Mouse (Mus musculus): ENCODE measurements at regions not wholly inside any gene's neighbourhood (a gene's known extent, or its start where the extent isn't known, plus 50 kb on each side); places are given as distances from the start of the nearest gene placed in this dataset.

GRCm38 (mm10) chr11:45158282-45158681, 541.2 kb downstream of the Ebf1 start:
- no peak for DNase-seq (ENCODE audit: low spot score)
- H3K4me1 ChIP-seq (ENCODE audit: control insufficient read depth, insufficient read depth, low read length): no peaks in the 10 kb centered on the region; the same call in 1 of the 2 replicates
- no peaks in the 10 kb centered on the region for H3K27me3 ChIP-seq (replicated peaks; ENCODE audit: control insufficient read depth, insufficient read depth, low read length)
- no peaks in the 10 kb centered on the region for H3K9me3 ChIP-seq (replicated peaks; ENCODE audit: control insufficient read depth, low read length)
- 81% methylated on average over 2 of the region's 2 CpGs for WGBS
- no peak overlapping the region for H3K4me2 ChIP-seq (ENCODE audit: low read length)
- no peaks in the 10 kb centered on the region for H3K36me3 ChIP-seq (ENCODE audit: control insufficient read depth, insufficient read depth, low read length)
- H3K9ac ChIP-seq (ENCODE audit: low read length): no peak overlapping the region
- ATAC-seq: no peak
- H3K4me3 ChIP-seq (ENCODE audit: low read depth, low read length): no peak overlapping the region
- H3K27ac ChIP-seq (ENCODE audit: low read depth, low read length): no peak overlapping the region

GRCm38 (mm10) chr11:45160871-45161270, 543.8 kb downstream of the Ebf1 start:
- Histone ChIP-seq H3K4me2 (ENCODE audit: low read length) (no peak overlapping the region), H3K36me3 (ENCODE audit: control insufficient read depth, insufficient read depth, low read length) (no peaks in the 10 kb centered on the region), H3K9ac (ENCODE audit: low read length) (no peak overlapping the region), H3K9me3 (replicated peaks; ENCODE audit: control insufficient read depth, low read length) (no peaks in the 10 kb centered on the region), H3K4me1 (ENCODE audit: control insufficient read depth, insufficient read depth, low read length) (no peaks in the 10 kb centered on the region), H3K4me3 (ENCODE audit: low read depth, low read length) (no peak overlapping the region), H3K27me3 (replicated peaks; ENCODE audit: control insufficient read depth, insufficient read depth, low read length) (no peaks in the 10 kb centered on the region), H3K27ac (ENCODE audit: low read depth, low read length) (no peak overlapping the region)
- ATAC-seq (no peak), DNase-seq (ENCODE audit: low spot score) (no peak)
- WGBS: 82% methylated on average over 8 of the region's 8 CpGs

GRCm38 (mm10) chr11:45173546-45173945, 556.4 kb downstream of the Ebf1 start:
- Histone ChIP-seq H3K27me3 (replicated peaks; ENCODE audit: control insufficient read depth, insufficient read depth, low read length) (no peaks in the 10 kb centered on the region), H3K4me2 (ENCODE audit: low read length) (no peak overlapping the region), H3K4me3 (ENCODE audit: low read depth, low read length) (no peak overlapping the region), H3K27ac (ENCODE audit: low read depth, low read length) (no peak overlapping the region), H3K9ac (ENCODE audit: low read length) (no peak overlapping the region), H3K4me1 (ENCODE audit: control insufficient read depth, insufficient read depth, low read length) (no peaks in the 10 kb centered on the region), H3K36me3 (ENCODE audit: control insufficient read depth, insufficient read depth, low read length) (no peaks in the 10 kb centered on the region), H3K9me3 (replicated peaks; ENCODE audit: control insufficient read depth, low read length) (no peaks in the 10 kb centered on the region)
- 76% methylated on average over 2 of the region's 2 CpGs for WGBS
- DNase-seq (ENCODE audit: low spot score) (no peak), ATAC-seq (no peak)

GRCm38 (mm10) chr11:45174071-45174470, 557.0 kb downstream of the Ebf1 start:
- Histone ChIP-seq H3K4me1 (ENCODE audit: control insufficient read depth, insufficient read depth, low read length) (no peaks in the 10 kb centered on the region), H3K36me3 (ENCODE audit: control insufficient read depth, insufficient read depth, low read length) (no peaks in the 10 kb centered on the region), H3K4me2 (ENCODE audit: low read length) (no peak overlapping the region), H3K9me3 (replicated peaks; ENCODE audit: control insufficient read depth, low read length) (no peaks in the 10 kb centered on the region), H3K27ac (ENCODE audit: low read depth, low read length) (no peak overlapping the region), H3K9ac (ENCODE audit: low read length) (no peak overlapping the region), H3K4me3 (ENCODE audit: low read depth, low read length) (no peak overlapping the region), H3K27me3 (replicated peaks; ENCODE audit: control insufficient read depth, insufficient read depth, low read length) (no peaks in the 10 kb centered on the region)
- no peak for ATAC-seq
- DNase-seq (ENCODE audit: low spot score): no peak
- WGBS: 98% methylated on average over 2 of the region's 2 CpGs

GRCm38 (mm10) chr11:45174811-45175798, 558.0 kb downstream of the Ebf1 start:
- Histone ChIP-seq H3K27ac (ENCODE audit: low read depth, low read length) (no peak overlapping the region), H3K9me3 (replicated peaks; ENCODE audit: control insufficient read depth, low read length) (no peaks in the 10 kb centered on the region), H3K4me2 (ENCODE audit: low read length) (no peak overlapping the region), H3K27me3 (replicated peaks; ENCODE audit: control insufficient read depth, insufficient read depth, low read length) (no peaks in the 10 kb centered on the region), H3K9ac (ENCODE audit: low read length) (no peak overlapping the region), H3K36me3 (ENCODE audit: control insufficient read depth, insufficient read depth, low read length) (no peaks in the 10 kb centered on the region), H3K4me1 (ENCODE audit: control insufficient read depth, insufficient read depth, low read length) (no peaks in the 10 kb centered on the region), H3K4me3 (ENCODE audit: low read depth, low read length) (no peak overlapping the region)
- 85% methylated on average over 10 of the region's 10 CpGs for WGBS
- no peak for ATAC-seq
- DNase-seq (ENCODE audit: low spot score): no peak

- Histone ChIP-seq H3K4me2 (ENCODE audit: low read length) (no peak overlapping the region), H3K9me3 (replicated peaks; ENCODE audit: control insufficient read depth, low read length) (no peaks in the 10 kb centered on the region), H3K36me3 (ENCODE audit: control insufficient read depth, insufficient read depth, low read length) (no peaks in the 10 kb centered on the region), H3K9ac (ENCODE audit: low read length) (no peak overlapping the region), H3K4me1 (ENCODE audit: control insufficient read depth, insufficient read depth, low read length) (no peaks in the 10 kb centered on the region), H3K4me3 (ENCODE audit: low read depth, low read length) (no peak overlapping the region), H3K27ac (ENCODE audit: low read depth, low read length) (no peak overlapping the region), H3K27me3 (replicated peaks; ENCODE audit: control insufficient read depth, insufficient read depth, low read length) (no peaks in the 10 kb centered on the region)
- DNase-seq (ENCODE audit: low spot score) (no peak), ATAC-seq (no peak)
- 82% methylated on average over 3 of the region's 3 CpGs for WGBS
Measured at GRCm38 (mm10) chr11:45176971-45177370, 559.9 kb downstream of the Ebf1 start.

- no peaks in the 10 kb centered on the region for H3K4me1 ChIP-seq (ENCODE audit: control insufficient read depth, insufficient read depth, low read length)
- H3K27me3 ChIP-seq (replicated peaks; ENCODE audit: control insufficient read depth, insufficient read depth, low read length): no peaks in the 10 kb centered on the region
- 90% methylated on average over 7 of the region's 7 CpGs for WGBS
- no peak overlapping the region for H3K4me2 ChIP-seq (ENCODE audit: low read length)
- H3K4me3 ChIP-seq (ENCODE audit: low read depth, low read length): no peak overlapping the region
- H3K9me3 ChIP-seq (replicated peaks; ENCODE audit: control insufficient read depth, low read length): no peaks in the 10 kb centered on the region
- H3K27ac ChIP-seq (ENCODE audit: low read depth, low read length): no peak overlapping the region
- H3K9ac ChIP-seq (ENCODE audit: low read length): no peak overlapping the region
- DNase-seq (ENCODE audit: low spot score): no peak
- ATAC-seq: no peak
- no peaks in the 10 kb centered on the region for H3K36me3 ChIP-seq (ENCODE audit: control insufficient read depth, insufficient read depth, low read length)
Measured at GRCm38 (mm10) chr11:45178036-45178435, 560.9 kb downstream of the Ebf1 start.

GRCm38 (mm10) chr11:45179019-45179418, 561.9 kb downstream of the Ebf1 start:
- Histone ChIP-seq H3K9me3 (replicated peaks; ENCODE audit: control insufficient read depth, low read length) (no peaks in the 10 kb centered on the region), H3K9ac (ENCODE audit: low read length) (no peak overlapping the region), H3K4me1 (ENCODE audit: control insufficient read depth, insufficient read depth, low read length) (no peaks in the 10 kb centered on the region), H3K4me3 (ENCODE audit: low read depth, low read length) (no peak overlapping the region), H3K27me3 (replicated peaks; ENCODE audit: control insufficient read depth, insufficient read depth, low read length) (no peaks in the 10 kb centered on the region), H3K4me2 (ENCODE audit: low read length) (no peak overlapping the region), H3K36me3 (ENCODE audit: control insufficient read depth, insufficient read depth, low read length) (no peaks in the 10 kb centered on the region), H3K27ac (ENCODE audit: low read depth, low read length) (no peak overlapping the region)
- WGBS: 85% methylated on average over 1 of the region's 1 CpGs
- ATAC-seq (no peak), DNase-seq (ENCODE audit: low spot score) (no peak)

- WGBS: 55% methylated on average over 14 of the region's 14 CpGs
- no peaks in the 10 kb centered on the region for H3K27me3 ChIP-seq (replicated peaks; ENCODE audit: control insufficient read depth, insufficient read depth, low read length)
- H3K4me3 ChIP-seq (ENCODE audit: low read depth, low read length): no peak overlapping the region
- no peaks in the 10 kb centered on the region for H3K4me1 ChIP-seq (ENCODE audit: control insufficient read depth, insufficient read depth, low read length)
- peak overlapping the region; percentile 29 for H3K27ac ChIP-seq (ENCODE audit: low read depth, low read length)
- no peak overlapping the region for H3K4me2 ChIP-seq (ENCODE audit: low read length)
- ATAC-seq (peak; percentile 72), DNase-seq (ENCODE audit: low spot score) (peak; percentile 52)
- H3K9me3 ChIP-seq (replicated peaks; ENCODE audit: control insufficient read depth, low read length): no peaks in the 10 kb centered on the region
- no peak overlapping the region for H3K9ac ChIP-seq (ENCODE audit: low read length)
- H3K36me3 ChIP-seq (ENCODE audit: control insufficient read depth, insufficient read depth, low read length): no peaks in the 10 kb centered on the region
Measured at GRCm38 (mm10) chr11:45190601-45191370, 573.7 kb downstream of the Ebf1 start.

All from forebrain, embryonic 14.5 days (tissue).